Mouse (Mus musculus) MEL (cell line): Measurements from ENCODE around the gene Arhgap1. TPM values are rescaled to one million over a fixed set of nuclear protein-coding genes. Genes with fewer than 3 reads are reported as not detected.
A peak's percentile ranks its signal among the peaks of the same experiment; 100 is the strongest.

Experiments used
- DNase-seq: peaks from one replicate; pipeline ENCODE4 v3.0.0; 2011; ENCODE audit warnings: low read depth, low spot score
- H3K27ac ChIP-seq: 2 replicates; pipeline ENCODE4 v1.5.1; 2012; ENCODE audit warnings: low read depth, mild to moderate bottlenecking, control low read depth, low read length, moderate library complexity; ENCODE audit not compliant: control insufficient read depth
- H3K27me3 ChIP-seq, 2 experiments: fragments of 150-350 bp in 1 of 2; sonication (generic) in 1 of 2; 2 replicates each; pipeline ENCODE4 v1.6.1; 2012; ENCODE audit warnings: low read length in 2 of 2, mild to moderate bottlenecking in 2 of 2, improper control_type of control experiment in 1 of 2, moderate library complexity in 1 of 2; ENCODE audit not compliant: insufficient read depth in 2 of 2, control insufficient read depth in 1 of 2
- H3K36me3 ChIP-seq, 2 experiments: 2 replicates each; pipeline ENCODE4 v1.6.1; 2012 to 2014; ENCODE audit warnings: low read length in 2 of 2, improper control_type of control experiment in 1 of 2, inconsistent platforms in 1 of 2, mild to moderate bottlenecking in 1 of 2; ENCODE audit not compliant: insufficient read depth in 2 of 2, control insufficient read depth in 1 of 2
- H3K4me1 ChIP-seq, 2 experiments: fragments of 150-350 bp in 1 of 2; sonication (generic) in 1 of 2; 2 replicates each; pipeline ENCODE4 v1.6.1; 2012; ENCODE audit warnings: low read length in 2 of 2, improper control_type of control experiment in 1 of 2, mild to moderate bottlenecking in 1 of 2; ENCODE audit not compliant: insufficient read depth in 2 of 2, control insufficient read depth in 1 of 2
- H3K4me3 ChIP-seq, 2 experiments: fragments of 150-350 bp in 1 of 2; sonication (generic) in 1 of 2; 2 replicates each; pipeline ENCODE4 v1.5.1; 2012; ENCODE audit warnings: low read depth in 2 of 2, low read length in 2 of 2, mild to moderate bottlenecking in 2 of 2, moderate library complexity in 2 of 2, control low read depth in 1 of 2, improper control_type of control experiment in 1 of 2; ENCODE audit not compliant: control insufficient read depth in 1 of 2, insufficient read depth in 1 of 2
- H3K79me2 ChIP-seq: 2 replicates; pipeline ENCODE4 v1.6.1; 2012; ENCODE audit warnings: mild to moderate bottlenecking, low read length, moderate library complexity; ENCODE audit not compliant: control insufficient read depth, poor library complexity, insufficient read depth
- H3K9ac ChIP-seq: 2 replicates; pipeline ENCODE4 v1.6.1; 2012; ENCODE audit warnings: low read depth, mild to moderate bottlenecking, control low read depth, low read length, moderate library complexity; ENCODE audit not compliant: control insufficient read depth, poor library complexity, severe bottlenecking
- H3K9me3 ChIP-seq: fragments of 150-350 bp; sonication (generic); replicated peaks from 2 replicates; pipeline ENCODE4 v1.6.1; 2012; ENCODE audit warnings: mild to moderate bottlenecking, low read length, improper control_type of control experiment, moderate library complexity; ENCODE audit not compliant: insufficient read depth
- BHLHE40 ChIP-seq: IDR thresholded peaks from 2 replicates; pipeline ENCODE4 v1.6.1; 2012; ENCODE audit warnings: low read depth, mild to moderate bottlenecking, inconsistent platforms, low read length, improper control_type of control experiment, borderline replicate concordance
- CTCF ChIP-seq, 3 experiments: IDR thresholded peaks in 2 of 3; conservative IDR thresholded peaks in 1 of 3; 2 replicates each; pipeline ENCODE4 v1.5.1; 2011 to 2012; ENCODE audit warnings: low read length in 3 of 3, low read depth in 2 of 3, mild to moderate bottlenecking in 2 of 3, improper control_type of control experiment in 1 of 3, inconsistent platforms in 1 of 3, mixed read lengths in 1 of 3, moderate library complexity in 1 of 3; ENCODE audit not compliant: control insufficient read depth in 1 of 3, insufficient read depth in 1 of 3, poor library complexity in 1 of 3, severe bottlenecking in 1 of 3
- E2F4 ChIP-seq: IDR thresholded peaks from 2 replicates; pipeline ENCODE4 v1.6.1; 2011; ENCODE audit warnings: low read depth, low read length, improper control_type of control experiment, borderline replicate concordance
- ELF1 ChIP-seq: IDR thresholded peaks from 2 replicates; pipeline ENCODE4 v1.6.1; 2014; ENCODE audit warnings: low read depth, mild to moderate bottlenecking, inconsistent platforms, low read length, improper control_type of control experiment, moderate library complexity
- GATA1 ChIP-seq: IDR thresholded peaks from 2 replicates; pipeline ENCODE4 v1.6.1; 2011; ENCODE audit warnings: low read depth, low read length, improper control_type of control experiment
- KAT2A ChIP-seq: conservative IDR thresholded peaks from 2 replicates; pipeline ENCODE4 v1.6.1; 2012; ENCODE audit warnings: low read depth, low read length, improper control_type of control experiment, inconsistent platforms
- MAFK ChIP-seq: IDR thresholded peaks from 2 replicates; pipeline ENCODE4 v1.6.1; 2011; ENCODE audit warnings: low read depth, mild to moderate bottlenecking, low read length, improper control_type of control experiment, borderline replicate concordance
- MAX ChIP-seq: IDR thresholded peaks from 2 replicates; pipeline ENCODE4 v1.6.1; 2011; ENCODE audit warnings: low read length, improper control_type of control experiment
- MYB ChIP-seq: IDR thresholded peaks from 2 replicates; pipeline ENCODE4 v1.6.1; 2011; ENCODE audit warnings: mild to moderate bottlenecking, low read depth, low read length, improper control_type of control experiment
- MYC ChIP-seq: IDR thresholded peaks from 2 replicates; pipeline ENCODE4 v1.6.1; 2011; ENCODE audit warnings: low read depth, mild to moderate bottlenecking, low read length, improper control_type of control experiment, moderate library complexity
- NELFE ChIP-seq: IDR thresholded peaks from 2 replicates; pipeline ENCODE4 v1.6.1; 2011; ENCODE audit warnings: low read depth, low read length, improper control_type of control experiment
- NRF1 ChIP-seq: IDR thresholded peaks from 2 replicates; pipeline ENCODE4 v1.6.1; 2014; ENCODE audit warnings: low read depth, mild to moderate bottlenecking, inconsistent platforms, low read length, improper control_type of control experiment, moderate library complexity; ENCODE audit not compliant: poor library complexity, insufficient read depth, severe bottlenecking
- POLR2A ChIP-seq, 2 experiments: IDR thresholded peaks; 2 replicates each; pipeline ENCODE4 v1.6.1; 2011 to 2012; ENCODE audit warnings: low read length in 2 of 2, mild to moderate bottlenecking in 2 of 2, control low read depth in 1 of 2, improper control_type of control experiment in 1 of 2, low read depth in 1 of 2, moderate library complexity in 1 of 2; ENCODE audit not compliant: control insufficient read depth in 1 of 2, insufficient read depth in 1 of 2, poor library complexity in 1 of 2
- POLR2AphosphoS2 ChIP-seq: IDR thresholded peaks from 2 replicates; pipeline ENCODE4 v1.6.1; 2011; ENCODE audit warnings: low read length, improper control_type of control experiment
- POLR2AphosphoS5 ChIP-seq: IDR thresholded peaks from 2 replicates; pipeline ENCODE4 v1.6.1; 2012; ENCODE audit warnings: low read depth, borderline replicate concordance, mild to moderate bottlenecking, inconsistent platforms, low read length, moderate library complexity, mixed read lengths
- RAD21 ChIP-seq: IDR thresholded peaks from 2 replicates; pipeline ENCODE4 v1.6.1; 2011; ENCODE audit warnings: mild to moderate bottlenecking, low read depth, low read length, improper control_type of control experiment
- RCOR1 ChIP-seq: IDR thresholded peaks from 2 replicates; pipeline ENCODE4 v1.6.1; 2012; ENCODE audit warnings: low read depth, mild to moderate bottlenecking, inconsistent platforms, low read length, improper control_type of control experiment
- SMC3 ChIP-seq: IDR thresholded peaks from 2 replicates; pipeline ENCODE4 v1.6.1; 2011; ENCODE audit warnings: low read depth, low read length, improper control_type of control experiment
- TAL1 ChIP-seq: IDR thresholded peaks from 2 replicates; pipeline ENCODE4 v1.6.1; 2012; ENCODE audit warnings: mild to moderate bottlenecking, inconsistent platforms, low read length, moderate library complexity, mixed read lengths
- TBP ChIP-seq: IDR thresholded peaks from 2 replicates; pipeline ENCODE4 v1.8.0; 2011; ENCODE audit warnings: low read depth, low read length, improper control_type of control experiment
- UBTF ChIP-seq: IDR thresholded peaks from 2 replicates; pipeline ENCODE4 v1.6.1; 2012; ENCODE audit warnings: low read depth, mild to moderate bottlenecking, inconsistent platforms, low read length, improper control_type of control experiment, moderate library complexity, borderline replicate concordance; ENCODE audit not compliant: insufficient read depth
- USF1 ChIP-seq: IDR thresholded peaks from 2 replicates; pipeline ENCODE4 v1.6.1; 2014; ENCODE audit warnings: low read depth, mild to moderate bottlenecking, inconsistent platforms, low read length, improper control_type of control experiment, moderate library complexity
- USF2 ChIP-seq, 2 experiments: IDR thresholded peaks; 2 replicates each; pipeline ENCODE4 v1.6.1; 2011 to 2012; ENCODE audit warnings: improper control_type of control experiment in 2 of 2, low read length in 2 of 2, borderline replicate concordance in 1 of 2, inconsistent platforms in 1 of 2, low read depth in 1 of 2, mild to moderate bottlenecking in 1 of 2; ENCODE audit not compliant: insufficient read depth in 1 of 2
- ZKSCAN1 ChIP-seq: IDR thresholded peaks from 2 replicates; pipeline ENCODE4 v1.6.1; 2012; ENCODE audit warnings: low read depth, mild to moderate bottlenecking, inconsistent platforms, low read length, improper control_type of control experiment, moderate library complexity
- ZNF384 ChIP-seq: IDR thresholded peaks from 2 replicates; pipeline ENCODE4 v1.6.1; 2012; ENCODE audit warnings: low read depth, mild to moderate bottlenecking, inconsistent platforms, low read length, improper control_type of control experiment
- polyA plus RNA-seq, 2 experiments: library from polyadenylated mRNA; stranded (reverse) in 1 of 2; unstranded in 1 of 2; fragments of >175 nt in 1 of 2; fragments of >200 nt in 1 of 2; gene quantifications; 2 replicates each; pipeline versions ENCODE4 v1.2.1 to v1.2.4; 2012; ENCODE audit warnings: low replicate concordance in 2 of 2, low read depth in 1 of 2; ENCODE audit not compliant: insufficient read length in 2 of 2, insufficient read depth in 1 of 2, missing spikeins in 1 of 2
- total RNA-seq: library from RNA; depleted of rRNA; stranded (reverse); fragments of 300-350 nt; gene quantifications from 2 replicates; pipeline ENCODE4 v1.2.3, GENCODE M21; 2012

Arhgap1 gene
- total and polyA plus RNA-seq, 3 experiments, result 23.5 to 40.1 TPM; not detected in 1

GRCm38 (mm10) chr2:91676961-91677360 lies 27.3 kb downstream of the Arhgap1 start:
- no peak for TF ChIP-seq MAX
- no peak for TF ChIP-seq MAFK
- no peak for TF ChIP-seq SMC3
- TF ChIP-seq E2F4, result no peak
- no peak for TF ChIP-seq USF1
- no peak for TF ChIP-seq TAL1
- TF ChIP-seq, all 39 proteins: peak for 0
- no peak for DNase-seq
- H3K36me3 ChIP-seq, result no peaks in the 10 kb centered on the region; a peak in 1 of 4 replicates

GRCm38 (mm10) chr2:91682850-91683249 lies 33.2 kb downstream of the Arhgap1 start:
- Histone ChIP-seq H3K9ac (no peak overlapping the region), H3K27ac (no peak overlapping the region), H3K36me3 (no peaks in the 10 kb centered on the region; a peak in 1 of 4 replicates), H3K4me3 (no peak overlapping the region), H3K9me3 (no peaks in the 10 kb centered on the region), H3K4me1 (no peaks in the 10 kb centered on the region), H3K79me2 (no peaks in the 10 kb centered on the region), H3K27me3 (no peaks in the 10 kb centered on the region)
- TF ChIP-seq ELF1 (no peak), CTCF (IDR thresholded peaks at IDR 0.05 in 2 of 3, conservative IDR thresholded peaks at IDR 0.05 in 1 of 3; ENCODE audit: control insufficient read depth in 1 of 3, insufficient read depth in 1 of 3, low read depth in 2 of 3, low read length in 3 of 3, poor library complexity in 1 of 3, severe bottlenecking in 1 of 3) (peak; percentile 36 to 55 (median 40); a peak in 5 of 6 replicates), SMC3 (peak; percentile 25; the same call in 1 of the 2 replicates), RCOR1 (no peak), MYB (no peak), RAD21 (peak; percentile 39), E2F4 (no peak), MAX (no peak), NRF1 (no peak), USF2 (IDR thresholded peaks at IDR 0.05; ENCODE audit: borderline replicate concordance in 1 of 2, insufficient read depth in 1 of 2, low read depth in 1 of 2, low read length in 2 of 2) (no peak), NELFE (no peak)
- peak; percentile 76 for DNase-seq

More at GRCm38 (mm10) chr2:91676961-91677360, 27.3 kb downstream of the Arhgap1 start:
- Histone ChIP-seq H3K4me1 (no peaks in the 10 kb centered on the region), H3K27me3 (no peaks in the 10 kb centered on the region), H3K9ac (no peak overlapping the region), H3K4me3 (no peak overlapping the region), H3K79me2 (no peaks in the 10 kb centered on the region), H3K9me3 (no peaks in the 10 kb centered on the region), H3K27ac (no peak overlapping the region)

- Histone ChIP-seq H3K4me3 (no peak overlapping the region), H3K36me3 (no peaks in the 10 kb centered on the region; a peak in 1 of 4 replicates), H3K9me3 (no peaks in the 10 kb centered on the region), H3K27me3 (no peaks in the 10 kb centered on the region), H3K4me1 (no peaks in the 10 kb centered on the region), H3K79me2 (no peaks in the 10 kb centered on the region), H3K9ac (no peak overlapping the region), H3K27ac (no peak overlapping the region)
- no peak for DNase-seq
- TF ChIP-seq POLR2A (IDR thresholded peaks at IDR 0.05; ENCODE audit: control insufficient read depth in 1 of 2, insufficient read depth in 1 of 2, low read depth in 1 of 2, low read length in 2 of 2, poor library complexity in 1 of 2) (no peak), ZKSCAN1 (no peak), RAD21 (no peak), TAL1 (no peak), UBTF (no peak), MYC (no peak), KAT2A (no peak), TBP (no peak), POLR2AphosphoS2 (no peak), BHLHE40 (no peak), POLR2AphosphoS5 (no peak), ZNF384 (no peak), GATA1 (no peak), NELFE (no peak), CTCF (IDR thresholded peaks at IDR 0.05 in 2 of 3, conservative IDR thresholded peaks at IDR 0.05 in 1 of 3; ENCODE audit: control insufficient read depth in 1 of 3, insufficient read depth in 1 of 3, low read depth in 2 of 3, low read length in 3 of 3, poor library complexity in 1 of 3, severe bottlenecking in 1 of 3) (no peak), SMC3 (no peak)
Measured at GRCm38 (mm10) chr2:91683919-91684318, 34.3 kb downstream of the Arhgap1 start.
